Mouse (Mus musculus) hindbrain, embryonic 12.5 days (tissue): ENCODE measurements around the gene Gm28038. TPM values are rescaled to one million over a fixed set of nuclear protein-coding genes. Genes with fewer than 3 reads are reported as not detected.

Experiments
- ATAC-seq: fragments of 200-750 bp; cut with Nextera tagmentation; 2 replicates; pipeline ENCODE4 v1.8.0; 2017; ENCODE audit warnings: moderate TSS enrichment; ENCODE audit not compliant: low FRiP score
- H3K27ac ChIP-seq: fragments of 300-500 bp; sonication (generic); 2 replicates; pipeline ENCODE4 v1.5.1; 2016; ENCODE audit warnings: mild to moderate bottlenecking
- H3K27me3 ChIP-seq: fragments of 300-500 bp; sonication (generic); 2 replicates; pipeline ENCODE4 v1.6.1; 2016; ENCODE audit warnings: mild to moderate bottlenecking
- H3K36me3 ChIP-seq: fragments of 300-500 bp; sonication (generic); 2 replicates; pipeline ENCODE4 v1.6.1; 2016; ENCODE audit warnings: mild to moderate bottlenecking
- H3K4me1 ChIP-seq: fragments of 300-500 bp; sonication (generic); 2 replicates; pipeline ENCODE4 v1.6.1; 2016
- H3K4me2 ChIP-seq: fragments of 300-500 bp; sonication (generic); replicated peaks from 2 replicates; pipeline ENCODE4 v1.6.1; 2016; ENCODE audit warnings: mild to moderate bottlenecking
- H3K4me3 ChIP-seq: fragments of 300-500 bp; sonication (generic); 2 replicates; pipeline ENCODE4 v1.5.1; 2016; ENCODE audit warnings: mild to moderate bottlenecking
- H3K9ac ChIP-seq: fragments of 300-500 bp; sonication (generic); 2 replicates; pipeline ENCODE4 v1.6.1; 2016; ENCODE audit warnings: mild to moderate bottlenecking, moderate library complexity
- H3K9me3 ChIP-seq: fragments of 300-500 bp; sonication (generic); replicated peaks from 2 replicates; pipeline ENCODE4 v1.6.1; 2016; ENCODE audit warnings: mild to moderate bottlenecking
- WGBS: fragments of 180-500 bp; shearing (Covaris S2); methylation state at CpG from one replicate; pipeline ENCODE4 v1.1.7; 2016; 5-methylcytosine and 5-hydroxymethylcytosine counted together
- polyA plus RNA-seq: library from polyadenylated mRNA; unstranded; fragments of >200 nt; fragmentation: Nextera tagmentation; extraction: Ambion mirVana; gene quantifications from 2 replicates; pipeline ENCODE4 v1.2.1, GENCODE M21; 2016

Gm28038 gene
- polyA plus RNA-seq, 1 experiment from 2014 or later, result not detected

DNA sequence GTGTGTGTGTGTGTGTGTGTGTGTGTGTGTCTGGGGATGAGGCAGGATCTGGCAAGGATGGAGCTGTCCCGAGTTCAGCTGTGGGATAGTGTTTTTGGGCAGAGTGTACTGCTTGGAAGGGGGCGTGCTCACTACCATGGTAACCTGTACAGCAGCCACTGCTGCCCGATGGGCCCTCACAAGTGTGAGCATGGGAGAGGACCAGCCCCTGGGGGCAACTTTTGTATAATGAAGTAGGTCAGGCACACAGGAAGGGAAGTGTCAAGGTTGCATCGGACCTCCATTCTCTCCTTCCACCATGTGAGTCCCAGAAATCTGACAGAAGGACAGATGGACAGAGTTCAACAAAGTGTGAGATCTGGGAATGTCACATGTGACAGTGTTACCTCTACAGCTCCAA lies 33.2 kb upstream of the Gm28038 start:
- peaks cover 59% of the 10 kb centered on the region for H3K36me3 ChIP-seq
- no peak overlapping the region for H3K4me2 ChIP-seq
- H3K4me3 ChIP-seq, result no peak overlapping the region
- no peaks in the 10 kb centered on the region for H3K27me3 ChIP-seq
- no peak overlapping the region for H3K9ac ChIP-seq
- no peaks in the 10 kb centered on the region for H3K9me3 ChIP-seq
- 75% methylated on average over 4 of the region's 4 CpGs for WGBS
- ATAC-seq, result no peak
- H3K4me1 ChIP-seq, result peaks cover 11% of the 10 kb centered on the region; the same call in 1 of the 2 replicates
- H3K27ac ChIP-seq, result no peak overlapping the region

DNA sequence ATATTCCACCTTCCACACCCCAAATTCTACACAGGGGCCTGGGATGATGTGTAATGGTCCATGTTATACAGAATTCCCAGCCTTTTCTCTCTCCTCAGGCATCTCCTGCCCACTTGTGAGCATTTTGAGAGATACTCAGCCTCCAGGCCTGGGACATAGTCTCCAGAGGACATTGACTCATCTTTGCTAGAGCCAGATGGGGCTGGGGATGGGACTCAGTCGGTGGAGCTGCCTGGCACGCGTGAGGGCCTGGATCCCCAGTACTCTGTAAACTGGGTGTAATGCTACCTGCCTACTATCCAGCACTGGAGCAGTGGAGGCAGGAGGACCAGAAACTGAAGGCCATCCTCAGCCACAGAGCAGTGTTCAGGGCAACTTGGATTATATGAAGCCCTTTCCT lies 31.7 kb upstream of the Gm28038 start:
- ATAC-seq, result no peak

DNA sequence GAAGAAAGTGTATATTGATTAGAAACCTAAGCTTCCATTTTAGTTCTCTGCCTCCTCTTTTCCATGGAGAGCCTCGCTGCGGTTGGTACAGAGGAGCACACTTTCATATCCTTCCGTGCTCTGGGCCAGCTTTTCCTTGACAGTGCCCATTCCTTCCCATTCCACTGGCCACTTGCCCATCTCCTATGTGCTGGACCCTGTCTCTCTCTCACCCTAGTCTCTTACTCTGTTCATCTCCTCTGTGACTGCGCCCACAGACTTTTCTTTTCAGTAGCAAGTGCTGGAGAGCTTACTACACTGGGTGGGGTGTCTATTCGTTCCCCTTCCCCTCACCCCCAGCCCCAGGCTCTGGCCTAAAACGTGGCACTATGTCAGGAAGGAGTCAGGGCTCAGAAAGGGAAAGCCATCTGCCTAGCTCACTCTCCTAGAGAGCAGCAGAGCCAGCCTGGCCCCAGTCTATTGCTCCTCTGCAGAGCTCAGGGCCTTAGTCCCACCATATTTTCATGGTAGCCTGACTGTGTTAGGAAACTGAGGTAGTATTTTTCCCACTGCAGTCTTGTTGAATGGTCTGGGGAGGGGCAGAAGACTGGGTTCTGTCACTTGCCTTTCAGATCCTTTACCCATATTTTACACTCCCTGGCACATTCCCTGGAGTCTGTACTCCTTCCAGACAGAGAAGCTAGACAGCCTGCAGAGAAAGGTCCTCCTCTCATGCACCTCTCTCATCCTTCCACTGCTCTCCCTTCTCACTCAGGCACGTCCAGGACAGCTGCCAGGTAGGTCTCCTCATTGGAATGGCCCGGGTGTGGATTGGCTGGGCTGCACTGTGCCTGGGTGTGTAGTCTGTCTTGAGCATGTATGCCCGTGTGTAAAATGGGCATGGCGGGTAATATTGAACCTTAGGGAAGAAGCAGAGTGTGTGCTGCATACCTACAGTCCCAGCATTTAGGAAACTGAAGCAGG lies 30.4 kb upstream of the Gm28038 start:
- peaks cover 60% of the 10 kb centered on the region for H3K36me3 ChIP-seq
- ATAC-seq, result no peak
- H3K9ac ChIP-seq, result no peak overlapping the region
- H3K27me3 ChIP-seq, result no peaks in the 10 kb centered on the region
- H3K4me2 ChIP-seq, result no peak overlapping the region
- no peak overlapping the region for H3K27ac ChIP-seq
- WGBS, result 88% methylated on average over 10 of the region's 10 CpGs
- H3K4me3 ChIP-seq, result no peak overlapping the region
- H3K4me1 ChIP-seq, result peaks cover 6% of the 10 kb centered on the region; the same call in 1 of the 2 replicates
- no peaks in the 10 kb centered on the region for H3K9me3 ChIP-seq

More for the DNA sequence above, 31.7 kb upstream of the Gm28038 start:
- Histone ChIP-seq H3K4me3 (no peak overlapping the region), H3K4me1 (peaks cover 9% of the 10 kb centered on the region; the same call in 1 of the 2 replicates), H3K9ac (no peak overlapping the region), H3K27me3 (no peaks in the 10 kb centered on the region), H3K36me3 (peaks cover 57% of the 10 kb centered on the region), H3K9me3 (no peaks in the 10 kb centered on the region), H3K4me2 (no peak overlapping the region), H3K27ac (no peak overlapping the region)
- WGBS, result over 99% methylated on average over 3 of the region's 3 CpGs

DNA sequence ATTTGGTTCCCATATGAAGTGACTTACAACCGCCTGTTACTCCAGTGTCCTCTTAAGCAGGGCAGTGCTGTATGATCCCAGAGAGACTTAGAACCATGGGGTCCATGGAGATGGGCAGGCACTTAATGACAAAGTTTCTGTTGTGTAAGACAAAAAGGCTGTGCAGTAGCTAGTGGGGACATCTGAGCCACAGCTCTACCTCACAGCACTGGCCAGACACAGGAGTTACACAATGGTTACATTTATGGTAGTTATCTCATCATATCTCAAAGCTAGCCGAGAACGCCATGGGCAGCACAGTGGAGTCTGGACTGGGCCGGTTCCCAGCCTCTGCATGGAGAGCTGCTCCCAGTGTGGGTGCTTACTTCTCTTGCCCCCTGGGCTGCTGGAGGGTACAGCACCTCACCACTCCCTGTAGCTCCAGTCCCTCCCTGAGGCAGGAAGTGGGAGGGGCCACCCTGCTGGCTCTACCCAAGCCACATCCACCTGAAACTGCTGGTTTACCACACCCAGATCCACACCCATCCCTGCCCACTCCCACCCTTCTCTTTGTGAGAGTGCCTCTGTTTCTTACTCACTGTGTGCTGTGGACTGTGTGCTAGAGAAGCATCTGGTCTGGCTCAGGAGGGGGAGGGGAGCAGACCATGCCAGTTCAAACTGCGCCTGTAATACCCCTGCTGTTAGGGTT lies 29.3 kb upstream of the Gm28038 start:
- Histone ChIP-seq H3K4me1 (peaks cover 6% of the 10 kb centered on the region; the same call in 1 of the 2 replicates), H3K4me3 (no peak overlapping the region), H3K4me2 (no peak overlapping the region), H3K9ac (no peak overlapping the region), H3K36me3 (peaks cover 64% of the 10 kb centered on the region), H3K9me3 (no peaks in the 10 kb centered on the region), H3K27ac (no peak overlapping the region; the same call in 1 of the 2 replicates), H3K27me3 (no peaks in the 10 kb centered on the region)
- no peak for ATAC-seq
- WGBS, result 81% methylated on average over 5 of the region's 5 CpGs

DNA sequence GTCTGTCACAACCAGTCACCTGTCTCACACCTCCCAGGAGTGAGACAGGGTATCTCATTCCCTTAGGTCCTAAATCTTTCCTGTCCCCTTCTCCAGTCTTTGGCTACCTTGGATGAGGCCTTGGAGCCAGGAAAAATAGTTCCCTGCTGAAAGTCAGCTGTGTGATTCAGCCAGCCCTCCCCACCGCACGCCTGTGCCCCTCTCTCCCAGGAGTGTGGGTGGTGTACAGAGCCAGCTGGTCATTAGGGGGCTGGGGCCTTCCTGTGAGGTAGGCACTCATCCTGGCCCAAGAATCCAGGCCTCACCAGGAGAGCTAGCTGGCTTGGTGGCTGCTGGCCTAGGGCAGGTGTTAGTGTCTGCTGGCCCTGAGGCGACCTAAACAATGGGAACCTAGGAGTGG lies 28.3 kb upstream of the Gm28038 start:
- Histone ChIP-seq H3K27me3 (no peaks in the 10 kb centered on the region), H3K9ac (no peak overlapping the region), H3K27ac (no peak overlapping the region), H3K4me1 (peaks cover 6% of the 10 kb centered on the region; the same call in 1 of the 2 replicates), H3K9me3 (no peaks in the 10 kb centered on the region), H3K36me3 (peaks cover 73% of the 10 kb centered on the region), H3K4me2 (no peak overlapping the region), H3K4me3 (no peak overlapping the region)
- WGBS, result 86% methylated on average over 3 of the region's 3 CpGs
- no peak for ATAC-seq

DNA sequence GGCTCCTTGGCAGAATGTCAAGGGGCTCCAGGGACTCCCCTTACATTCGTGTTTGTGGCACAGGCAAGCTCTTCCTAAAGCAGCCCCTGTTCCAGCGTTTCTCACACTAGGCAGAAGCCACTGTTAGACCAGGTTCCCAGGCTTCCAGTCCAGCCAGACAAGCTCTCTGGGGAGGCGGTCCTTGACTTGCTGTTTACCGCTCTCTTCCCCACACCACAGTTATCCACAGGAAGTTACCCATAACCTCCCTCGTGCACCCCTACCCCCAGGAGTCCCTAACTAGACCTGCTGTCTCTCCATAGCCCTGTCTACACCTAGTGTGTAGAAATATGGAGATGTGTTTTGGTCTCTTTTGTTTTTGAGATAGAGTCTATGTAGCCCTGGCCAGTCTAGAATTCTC lies 27.0 kb upstream of the Gm28038 start:
- Histone ChIP-seq H3K9me3 (no peaks in the 10 kb centered on the region), H3K4me3 (no peak overlapping the region), H3K4me1 (peaks cover 6% of the 10 kb centered on the region; the same call in 1 of the 2 replicates), H3K4me2 (no peak overlapping the region), H3K27ac (no peak overlapping the region), H3K36me3 (peaks cover 80% of the 10 kb centered on the region), H3K9ac (no peak overlapping the region), H3K27me3 (no peaks in the 10 kb centered on the region)
- WGBS, result 83% methylated on average over 5 of the region's 5 CpGs
- no peak for ATAC-seq

DNA sequence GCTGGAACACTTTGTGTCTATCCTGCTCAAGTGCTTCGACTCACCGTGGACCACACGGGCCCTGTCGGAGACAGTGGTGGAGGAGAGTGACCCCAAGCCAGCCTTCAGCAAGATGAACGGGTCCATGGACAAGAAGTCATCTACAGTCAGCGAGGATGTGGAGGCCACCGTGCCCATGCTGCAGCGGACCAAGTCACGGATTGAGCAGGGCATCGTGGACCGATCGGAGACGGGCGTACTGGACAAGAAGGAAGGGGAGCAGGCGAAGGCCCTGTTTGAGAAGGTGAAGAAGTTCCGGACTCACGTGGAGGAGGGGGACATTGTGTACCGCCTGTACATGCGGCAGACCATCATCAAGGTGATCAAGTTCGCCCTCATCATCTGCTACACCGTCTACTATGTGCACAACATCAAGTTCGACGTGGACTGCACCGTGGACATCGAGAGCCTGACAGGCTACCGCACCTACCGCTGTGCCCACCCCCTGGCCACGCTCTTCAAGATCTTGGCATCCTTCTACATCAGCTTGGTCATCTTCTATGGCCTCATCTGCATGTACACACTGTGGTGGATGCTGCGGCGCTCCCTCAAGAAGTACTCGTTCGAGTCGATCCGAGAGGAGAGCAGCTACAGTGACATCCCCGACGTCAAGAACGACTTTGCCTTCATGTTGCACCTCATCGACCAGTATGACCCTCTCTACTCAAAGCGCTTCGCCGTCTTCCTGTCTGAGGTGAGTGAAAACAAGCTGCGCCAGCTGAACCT lies 25.0 kb upstream of the Gm28038 start:
- peaks cover 87% of the 10 kb centered on the region for H3K36me3 ChIP-seq
- H3K4me2 ChIP-seq, result no peak overlapping the region
- H3K27ac ChIP-seq, result no peak overlapping the region
- H3K9ac ChIP-seq, result no peak overlapping the region
- H3K4me3 ChIP-seq, result no peak overlapping the region
- 96% methylated on average over 42 of the region's 42 CpGs for WGBS
- no peaks in the 10 kb centered on the region for H3K9me3 ChIP-seq
- H3K27me3 ChIP-seq, result no peaks in the 10 kb centered on the region
- no peak for ATAC-seq
- peaks cover 6% of the 10 kb centered on the region; the same call in 1 of the 2 replicates for H3K4me1 ChIP-seq

DNA sequence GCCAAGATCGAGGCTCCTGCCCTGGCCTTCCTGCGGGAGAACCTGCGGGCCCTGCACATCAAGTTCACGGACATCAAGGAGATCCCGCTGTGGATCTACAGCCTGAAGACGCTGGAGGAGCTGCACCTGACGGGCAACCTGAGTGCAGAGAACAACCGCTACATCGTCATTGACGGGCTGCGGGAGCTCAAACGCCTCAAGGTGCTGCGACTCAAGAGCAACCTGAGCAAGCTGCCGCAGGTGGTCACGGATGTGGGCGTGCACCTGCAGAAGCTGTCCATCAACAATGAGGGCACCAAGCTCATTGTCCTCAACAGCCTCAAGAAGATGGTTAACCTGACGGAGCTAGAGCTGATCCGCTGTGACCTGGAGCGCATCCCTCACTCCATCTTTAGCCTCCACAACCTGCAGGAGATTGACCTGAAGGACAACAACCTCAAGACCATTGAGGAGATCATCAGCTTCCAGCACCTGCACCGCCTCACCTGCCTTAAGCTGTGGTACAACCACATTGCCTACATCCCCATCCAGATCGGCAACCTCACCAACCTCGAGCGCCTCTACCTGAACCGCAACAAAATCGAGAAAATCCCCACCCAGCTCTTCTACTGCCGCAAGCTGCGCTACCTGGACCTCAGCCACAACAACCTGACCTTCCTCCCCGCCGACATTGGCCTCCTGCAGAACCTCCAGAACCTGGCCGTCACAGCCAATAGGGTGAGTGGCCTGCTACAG lies 24.1 kb upstream of the Gm28038 start:
- no peak overlapping the region for H3K27ac ChIP-seq
- no peaks in the 10 kb centered on the region for H3K9me3 ChIP-seq
- H3K9ac ChIP-seq, result no peak overlapping the region
- no peak overlapping the region for H3K4me2 ChIP-seq
- no peak for ATAC-seq
- H3K4me1 ChIP-seq, result peaks cover 2% of the 10 kb centered on the region; the same call in 1 of the 2 replicates
- H3K36me3 ChIP-seq, result peaks cover 83% of the 10 kb centered on the region
- 96% methylated on average over 30 of the region's 30 CpGs for whole genome bisulfite sequencing
- H3K27me3 ChIP-seq, result no peaks in the 10 kb centered on the region
- no peak overlapping the region for H3K4me3 ChIP-seq

DNA sequence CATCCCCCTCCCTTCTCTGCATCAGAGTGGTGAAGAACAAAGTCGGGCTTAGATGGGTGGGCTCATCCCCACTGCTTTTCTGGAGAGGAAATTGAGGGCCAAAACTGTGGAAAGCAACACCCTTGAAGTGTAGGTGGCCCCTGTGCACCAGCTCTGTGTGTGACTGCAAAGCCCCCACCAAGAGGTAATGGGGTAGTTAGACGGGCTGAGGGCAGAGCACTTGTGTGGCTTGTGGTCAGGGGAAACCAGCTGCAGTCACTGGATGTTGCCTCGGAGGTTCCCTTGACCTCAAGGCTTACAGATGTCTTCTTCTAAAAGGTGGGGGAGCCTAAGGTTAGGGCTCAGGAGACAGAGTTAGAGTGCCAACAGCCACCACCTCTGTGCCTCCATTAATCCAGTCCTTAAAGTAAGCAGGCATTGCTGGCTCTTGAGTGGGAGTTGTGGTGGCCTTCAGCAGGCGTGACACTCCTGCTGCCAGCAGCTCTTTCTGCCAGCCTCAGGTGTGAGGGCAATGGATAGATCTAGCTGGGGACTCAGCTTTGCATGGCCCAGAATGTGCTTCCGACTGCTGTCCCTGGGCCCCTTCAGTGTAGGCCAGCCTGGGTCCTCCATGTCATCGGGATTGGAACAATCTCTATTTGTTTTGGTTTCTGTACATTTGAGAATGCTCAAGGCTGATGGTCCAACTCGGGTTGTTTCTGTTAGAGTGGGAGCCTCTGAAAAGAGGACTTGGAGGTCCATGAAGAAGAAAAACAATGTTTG lies 23.0 kb upstream of the Gm28038 start:
- H3K4me1 ChIP-seq, result no peaks in the 10 kb centered on the region
- no peak overlapping the region for H3K4me3 ChIP-seq
- no peak overlapping the region for H3K4me2 ChIP-seq
- no peak overlapping the region for H3K9ac ChIP-seq
- H3K27ac ChIP-seq, result no peak overlapping the region
- no peak for ATAC-seq
- H3K27me3 ChIP-seq, result no peaks in the 10 kb centered on the region
- 91% methylated on average over 7 of the region's 7 CpGs for WGBS
- peaks cover 87% of the 10 kb centered on the region for H3K36me3 ChIP-seq
- H3K9me3 ChIP-seq, result no peaks in the 10 kb centered on the region

DNA sequence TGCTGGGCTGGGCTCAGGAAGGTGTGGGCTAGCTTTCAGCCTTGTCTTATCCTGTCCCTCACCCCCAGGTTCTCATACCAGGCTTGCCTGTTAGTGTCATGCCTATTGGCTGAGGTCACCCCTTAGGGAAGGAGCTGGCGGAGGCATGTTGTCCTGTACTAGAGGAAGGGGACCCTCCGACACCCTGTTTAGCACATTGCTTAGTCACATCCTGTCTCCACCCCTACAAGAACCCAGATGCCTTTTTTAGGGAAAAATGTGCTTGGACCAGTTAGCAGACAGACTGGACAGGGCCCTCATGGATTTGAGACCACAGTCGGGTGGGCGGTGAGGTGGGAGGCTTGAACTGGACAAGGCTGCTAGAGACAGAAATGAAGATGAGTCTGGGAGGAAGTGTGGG lies 22.2 kb upstream of the Gm28038 start:
- no peaks in the 10 kb centered on the region for H3K27me3 ChIP-seq
- ATAC-seq, result no peak
- peaks cover 87% of the 10 kb centered on the region for H3K36me3 ChIP-seq
- 0 out of 2 replicates have a peak, but pooled peaks cover 4% of the 10 kb centered on the region for H3K4me1 ChIP-seq
- H3K9ac ChIP-seq, result no peak overlapping the region
- no peak overlapping the region for H3K4me2 ChIP-seq
- no peak overlapping the region for H3K27ac ChIP-seq
- WGBS, result 89% methylated on average over 4 of the region's 4 CpGs
- H3K9me3 ChIP-seq, result no peaks in the 10 kb centered on the region
- no peak overlapping the region for H3K4me3 ChIP-seq
